Mouse (Mus musculus) ES-Bruce4 (cell line): ENCODE results near the gene Foxp1.

Experiments
- CTCF ChIP-seq: IDR thresholded peaks from one replicate; pipeline ENCODE4 v1.8.1; 2011; ENCODE audit warnings: low read depth, low read length
- EP300 ChIP-seq: IDR thresholded peaks from 2 replicates; pipeline ENCODE4 v1.6.1; 2011; ENCODE audit warnings: low read depth, low read length; ENCODE audit not compliant: insufficient read depth
- POLR2A ChIP-seq: IDR thresholded peaks from one replicate; pipeline ENCODE4 v1.8.1; 2011; ENCODE audit warnings: low read length; ENCODE audit not compliant: insufficient read depth

DNA sequence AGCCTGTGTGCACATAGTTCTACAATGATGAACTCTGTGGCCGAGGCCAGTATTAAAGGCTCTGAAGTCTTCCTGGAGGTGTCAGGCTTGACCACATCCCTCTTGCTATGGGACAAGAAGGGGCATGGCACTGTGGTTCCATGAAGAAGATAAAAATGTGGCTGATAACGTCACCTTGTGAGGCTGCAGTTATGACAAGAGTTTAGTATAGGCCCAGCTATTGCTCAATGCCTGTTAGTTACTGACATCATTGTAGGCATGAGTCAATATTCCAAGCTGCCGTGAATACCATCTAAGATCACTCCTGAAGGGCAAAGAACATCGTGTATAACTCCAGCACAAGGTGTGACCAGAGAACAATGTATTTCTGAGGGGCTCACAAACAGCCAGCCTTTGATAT lies 323.2 kb downstream of the Foxp1 start:
- TF ChIP-seq POLR2A (no peak), CTCF (no peak), EP300 (no peak)
